Mouse (Mus musculus) stomach, postnatal 0 days (tissue): Measurements from ENCODE around the gene Nell1. TPM values are rescaled to one million over a fixed set of nuclear protein-coding genes. Genes with fewer than 3 reads are reported as not detected.

ENCODE experiments used
- ATAC-seq: fragments of 200-750 bp; cut with Nextera tagmentation; 2 replicates; pipeline ENCODE4 v1.8.0; 2017; ENCODE audit not compliant: low FRiP score, low TSS enrichment
- DNase-seq: peaks from one replicate; pipeline ENCODE4 v3.0.0-alpha.2; 2016; ENCODE audit warnings: low spot score
- H3K27ac ChIP-seq: fragments of 300-500 bp; sonication (generic); replicated peaks from 2 replicates; pipeline ENCODE4 v1.5.1; 2014; ENCODE audit warnings: mild to moderate bottlenecking, control low read depth
- H3K27me3 ChIP-seq: fragments of 300-500 bp; sonication (generic); 2 replicates; pipeline ENCODE4 v1.6.1; 2014; ENCODE audit warnings: low read length; ENCODE audit not compliant: control insufficient read depth, insufficient read depth
- H3K36me3 ChIP-seq: fragments of 300-500 bp; sonication (generic); 2 replicates; pipeline ENCODE4 v1.6.1; 2014; ENCODE audit warnings: low read length, mixed read lengths; ENCODE audit not compliant: control insufficient read depth, insufficient read depth
- H3K4me1 ChIP-seq: fragments of 300-500 bp; sonication (generic); replicated peaks from 2 replicates; pipeline ENCODE4 v1.6.1; 2014; ENCODE audit warnings: antibody characterized with exemption; ENCODE audit not compliant: control insufficient read depth, insufficient read depth
- H3K4me2 ChIP-seq: fragments of 300-500 bp; sonication (generic); replicated peaks from 2 replicates; pipeline ENCODE4 v1.6.1; 2014; ENCODE audit warnings: low read depth, mild to moderate bottlenecking, control low read depth, moderate library complexity
- H3K4me3 ChIP-seq: fragments of 300-500 bp; sonication (generic); 2 replicates; pipeline ENCODE4 v1.5.1; 2014; ENCODE audit warnings: low read depth, low read length, control low read depth
- H3K9ac ChIP-seq: fragments of 300-500 bp; sonication (generic); 2 replicates; pipeline ENCODE4 v1.6.1; 2014; ENCODE audit warnings: mild to moderate bottlenecking, low read length, control low read depth, mixed read lengths
- H3K9me3 ChIP-seq: fragments of 300-500 bp; sonication (generic); 2 replicates; pipeline ENCODE4 v1.6.1; 2016; ENCODE audit warnings: low read length; ENCODE audit not compliant: control insufficient read depth
- CTCF ChIP-seq: IDR thresholded peaks from 2 replicates; pipeline ENCODE4 v1.5.1; 2016; ENCODE audit warnings: antibody characterized with exemption, low read depth, mild to moderate bottlenecking, moderate library complexity
- EP300 ChIP-seq: optimal IDR thresholded peaks from 2 replicates; pipeline ENCODE3; 2016; ENCODE audit warnings: antibody characterized with exemption
- WGBS: fragments of 180-500 bp; shearing (Covaris S2); extraction: QIAGEN DNeasy Blood & Tissue Kit; methylation state at CpG from one replicate; pipeline ENCODE4 v1.1.7; 2014; 5-methylcytosine and 5-hydroxymethylcytosine counted together
- polyA plus RNA-seq: library from polyadenylated mRNA; unstranded; fragments of >200 nt; fragmentation: Nextera tagmentation; extraction: Ambion mirVana; gene quantifications from 2 replicates; pipeline ENCODE4 v1.2.1, GENCODE M21; 2015

Nell1 gene
- polyA plus RNA-seq, 1 experiment from 2014 or later, result 1.8 TPM

DNA sequence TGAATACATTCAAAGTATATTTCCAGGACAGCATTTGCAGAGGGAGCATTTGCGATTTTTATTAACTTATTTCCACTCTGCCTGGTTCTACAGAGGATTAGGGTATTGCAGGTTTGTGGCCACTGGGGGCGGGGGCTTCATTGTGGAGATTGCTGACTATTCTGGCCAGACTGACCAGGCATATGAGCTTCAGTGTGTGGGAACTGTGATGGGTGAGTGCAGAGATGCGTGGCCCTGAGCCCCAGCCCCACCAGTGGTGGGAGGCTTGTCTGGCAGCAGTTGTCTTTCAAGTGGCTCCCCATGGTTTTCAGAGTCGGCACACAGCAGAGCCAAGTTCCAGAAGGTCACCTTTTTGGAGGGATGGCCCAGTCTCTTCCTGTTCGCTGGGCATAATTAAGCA, 32.2 kb upstream of the Nell1 start:
- Histone ChIP-seq H3K4me2 (no peak overlapping the region), H3K27me3 (no peaks in the 10 kb centered on the region), H3K4me1 (no peaks in the 10 kb centered on the region), H3K36me3 (no peaks in the 10 kb centered on the region), H3K9me3 (no peaks in the 10 kb centered on the region), H3K27ac (no peak overlapping the region), H3K4me3 (no peak overlapping the region), H3K9ac (no peak overlapping the region)
- TF ChIP-seq CTCF (no peak), EP300 (no peak)
- WGBS, result 59% methylated on average over 5 of the region's 5 CpGs
- DNase-seq (no peak), ATAC-seq (no peak)

DNA sequence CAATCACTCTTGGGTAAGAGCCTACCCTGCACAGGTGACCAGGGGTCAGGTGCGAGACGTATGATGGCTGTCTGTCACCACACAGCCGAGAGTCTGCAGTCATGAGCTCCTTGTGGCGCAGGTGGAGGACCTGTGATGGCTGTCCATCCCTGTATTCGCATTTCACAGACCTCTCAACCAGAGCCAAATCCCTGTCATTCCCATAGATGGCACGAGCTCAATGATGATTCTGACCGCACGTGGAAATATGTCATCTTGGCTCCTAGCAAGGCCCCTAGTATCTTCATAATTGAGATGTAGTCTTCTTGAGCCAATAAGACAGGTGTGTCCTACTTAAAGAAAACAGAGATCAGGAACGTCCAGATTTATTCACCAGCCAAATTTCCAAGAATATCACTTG, 28.0 kb upstream of the Nell1 start:
- Histone ChIP-seq H3K27ac (no peak overlapping the region), H3K27me3 (no peaks in the 10 kb centered on the region), H3K36me3 (no peaks in the 10 kb centered on the region), H3K9me3 (no peaks in the 10 kb centered on the region), H3K4me2 (no peak overlapping the region), H3K4me3 (no peak overlapping the region), H3K9ac (no peak overlapping the region), H3K4me1 (no peaks in the 10 kb centered on the region)
- TF ChIP-seq EP300 (no peak), CTCF (no peak)
- no peak for ATAC-seq
- 89% methylated on average over 9 of the region's 9 CpGs for WGBS
- DNase-seq, result no peak

DNA sequence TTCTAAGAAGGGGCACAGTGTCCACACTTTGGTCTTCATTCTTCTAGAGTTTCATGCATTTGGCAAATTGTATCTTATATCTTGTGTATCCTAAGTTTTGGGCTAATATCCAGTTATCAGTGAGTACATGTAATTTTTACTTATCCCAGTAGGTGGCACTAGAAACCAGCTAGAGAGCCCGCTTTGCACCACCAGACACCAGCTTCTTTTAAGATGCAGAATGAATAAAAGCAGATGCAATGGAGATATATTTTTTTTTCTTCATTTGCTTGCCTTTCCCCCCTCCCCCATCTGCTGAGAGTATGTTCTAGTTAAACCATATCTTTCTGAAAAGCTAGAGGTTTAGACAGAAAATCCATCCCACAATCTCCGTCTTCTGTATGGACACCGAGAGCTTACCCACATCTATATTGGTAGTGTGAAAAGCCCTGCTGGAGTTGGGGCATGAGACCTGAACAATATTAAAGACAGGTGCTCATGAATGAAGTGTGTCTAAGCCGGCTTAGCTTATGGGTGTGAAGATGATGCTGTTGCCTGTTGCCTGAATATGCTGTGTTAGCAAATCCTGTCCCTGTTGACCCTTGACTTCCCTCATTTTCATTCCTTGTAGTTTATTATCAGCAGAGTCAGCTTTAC, 21.0 kb upstream of the Nell1 start:
- 58% methylated on average over 4 of the region's 4 CpGs for WGBS
- H3K4me2 ChIP-seq, result no peak overlapping the region
- H3K9me3 ChIP-seq, result no peaks in the 10 kb centered on the region
- no peak overlapping the region for H3K9ac ChIP-seq
- no peak overlapping the region for H3K4me3 ChIP-seq
- no peak overlapping the region for H3K27ac ChIP-seq
- no peak for DNase-seq
- no peaks in the 10 kb centered on the region for H3K27me3 ChIP-seq
- ATAC-seq, result no peak
- no peaks in the 10 kb centered on the region for H3K4me1 ChIP-seq
- H3K36me3 ChIP-seq, result no peaks in the 10 kb centered on the region
- peak; percentile 80 for TF ChIP-seq CTCF
- no peak for TF ChIP-seq EP300

DNA sequence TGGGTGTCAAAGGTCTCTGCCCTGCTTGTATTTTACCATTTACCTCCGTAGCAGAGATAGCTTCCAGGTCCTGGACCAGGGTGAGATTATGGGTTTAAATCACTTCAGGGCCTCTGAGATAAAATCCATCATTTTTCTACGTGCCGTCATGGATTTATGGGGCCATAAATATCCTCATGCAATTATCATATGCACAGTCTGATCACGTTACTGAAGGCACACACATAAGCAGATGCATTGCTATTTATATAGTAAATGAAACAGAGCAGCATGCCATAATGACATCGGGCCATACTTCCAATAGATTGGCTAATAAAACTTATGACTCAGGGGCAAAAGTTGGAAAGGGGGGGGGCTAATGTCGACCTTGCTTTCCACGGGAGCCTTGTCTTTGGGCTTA, 19.8 kb upstream of the Nell1 start:
- Histone ChIP-seq H3K27ac (no peak overlapping the region), H3K9ac (no peak overlapping the region), H3K4me2 (no peak overlapping the region), H3K4me3 (no peak overlapping the region), H3K27me3 (no peaks in the 10 kb centered on the region), H3K9me3 (no peaks in the 10 kb centered on the region), H3K4me1 (no peaks in the 10 kb centered on the region), H3K36me3 (no peaks in the 10 kb centered on the region)
- no peak for ATAC-seq
- no peak for DNase-seq
- 58% methylated on average over 7 of the region's 7 CpGs for WGBS
- TF ChIP-seq EP300 (no peak), CTCF (no peak)

DNA sequence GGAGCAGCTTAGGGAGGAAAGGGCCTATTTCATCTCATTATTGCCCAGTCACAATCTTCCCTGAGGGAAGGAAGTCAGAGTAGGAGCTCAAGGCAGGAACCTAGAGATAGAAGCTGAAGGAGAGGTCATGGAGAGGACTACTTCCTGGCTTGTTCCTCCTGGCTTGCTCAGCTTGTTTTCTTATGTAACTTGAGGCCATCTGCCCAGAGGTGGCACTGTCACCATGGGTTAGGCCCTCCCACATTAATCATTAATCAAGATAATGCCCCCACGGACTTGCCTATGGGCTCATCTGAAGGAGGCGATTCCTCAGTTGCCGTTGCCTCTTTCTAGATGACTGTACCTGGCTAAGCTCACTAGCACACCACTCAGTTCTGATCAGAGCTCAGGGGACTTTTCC, 17.5 kb upstream of the Nell1 start:
- H3K27ac ChIP-seq, result no peak overlapping the region
- H3K9me3 ChIP-seq, result no peaks in the 10 kb centered on the region
- WGBS, result 66% methylated on average over 3 of the region's 3 CpGs
- no peak overlapping the region for H3K4me2 ChIP-seq
- no peaks in the 10 kb centered on the region for H3K27me3 ChIP-seq
- ATAC-seq (no peak), DNase-seq (no peak)
- no peak overlapping the region for H3K4me3 ChIP-seq
- H3K9ac ChIP-seq, result no peak overlapping the region
- no peaks in the 10 kb centered on the region for H3K36me3 ChIP-seq
- no peak for TF ChIP-seq EP300
- no peaks in the 10 kb centered on the region for H3K4me1 ChIP-seq

DNA sequence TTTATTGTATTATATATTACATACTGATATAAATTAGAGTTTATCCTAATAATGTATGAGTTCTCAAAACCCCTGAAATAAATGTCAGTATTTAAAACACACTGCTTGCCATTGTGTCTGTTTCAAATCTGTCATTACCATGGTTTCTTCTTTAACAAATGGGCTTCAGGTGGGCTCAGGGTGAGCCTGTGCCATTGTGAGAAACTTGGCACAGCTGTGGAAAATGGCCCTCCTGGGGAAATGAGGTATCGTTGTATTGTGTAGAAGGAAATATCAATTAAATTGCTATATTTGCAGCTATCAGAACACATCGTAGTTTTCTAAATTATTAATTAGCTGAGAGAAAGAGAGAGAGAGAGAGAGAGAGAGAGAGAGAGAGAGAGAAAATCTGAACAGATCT, 10.9 kb upstream of the Nell1 start:
- DNase-seq (no peak), ATAC-seq (no peak)
- Histone ChIP-seq H3K27ac (no peak overlapping the region), H3K4me1 (no peaks in the 10 kb centered on the region), H3K9ac (no peak overlapping the region), H3K4me3 (no peak overlapping the region), H3K4me2 (no peak overlapping the region), H3K9me3 (no peaks in the 10 kb centered on the region), H3K27me3 (no peaks in the 10 kb centered on the region), H3K36me3 (no peaks in the 10 kb centered on the region)
- 85% methylated on average over 2 of the region's 2 CpGs for WGBS
- no peak for TF ChIP-seq CTCF
- TF ChIP-seq EP300, result no peak
